Mouse (Mus musculus): ENCODE data around the gene Gm20403.

GRCm38 (mm10) chr12:54993246-54994067 lies 7.1 kb upstream of the Gm20403 start:
- TF ChIP-seq CTCF (IDR thresholded peaks at IDR 0.05; ENCODE audit: borderline replicate concordance, control insufficient read depth, extremely low read depth, insufficient read depth, low read length, poor library complexity) (no peak), POLR2A (IDR thresholded peaks at IDR 0.05; ENCODE audit: control insufficient read depth, extremely low read depth, insufficient read depth, low read length, poor library complexity) (no peak)
